Mouse (Mus musculus) ovary, postnatal 36 days (tissue): ENCODE results near the gene Csf2rb2.

ENCODE experiments used
- DNase-seq: peaks from one replicate; pipeline ENCODE4 v3.0.0; 2022; ENCODE audit warnings: low spot score, mixed read lengths

Csf2rb2 gene

DNA sequence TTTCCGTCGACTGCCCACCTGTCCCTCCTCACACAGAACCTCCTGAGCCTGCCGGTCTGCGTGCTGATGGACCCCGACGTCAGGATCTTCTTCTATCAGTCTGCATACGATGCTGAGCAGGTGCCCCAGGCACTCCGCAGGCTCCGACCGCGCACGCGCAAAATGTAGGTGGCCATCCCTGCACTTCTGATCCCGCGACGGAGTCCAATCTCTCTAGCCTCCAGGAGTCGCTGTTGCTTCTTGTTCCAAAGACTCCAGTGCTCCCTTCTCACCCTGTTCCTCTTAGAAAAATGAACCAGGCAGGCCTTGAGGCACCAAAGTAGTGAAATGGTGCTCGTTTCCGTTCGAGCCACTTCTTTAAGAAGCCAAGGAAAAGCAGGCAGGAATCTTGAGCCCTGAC, 50.8 kb downstream of the Csf2rb2 start:
- DNase-seq = peak; percentile 41

GRCm38 (mm10) chr15:78248410-78248809, 57.1 kb downstream of the Csf2rb2 start:
- no peak for DNase-seq

- no peak for DNase-seq
Observed at GRCm38 (mm10) chr15:78247659-78248058, 57.9 kb downstream of the Csf2rb2 start.

GRCm38 (mm10) chr15:78246143-78247116, 59.1 kb downstream of the Csf2rb2 start:
- DNase-seq = no peak

- DNase-seq = no peak
Observed at GRCm38 (mm10) chr15:78244695-78245492, 60.6 kb downstream of the Csf2rb2 start, which contains the start of gene Ncf4. Ncf4 (plus strand) TSS chr15:78244801.

DNA sequence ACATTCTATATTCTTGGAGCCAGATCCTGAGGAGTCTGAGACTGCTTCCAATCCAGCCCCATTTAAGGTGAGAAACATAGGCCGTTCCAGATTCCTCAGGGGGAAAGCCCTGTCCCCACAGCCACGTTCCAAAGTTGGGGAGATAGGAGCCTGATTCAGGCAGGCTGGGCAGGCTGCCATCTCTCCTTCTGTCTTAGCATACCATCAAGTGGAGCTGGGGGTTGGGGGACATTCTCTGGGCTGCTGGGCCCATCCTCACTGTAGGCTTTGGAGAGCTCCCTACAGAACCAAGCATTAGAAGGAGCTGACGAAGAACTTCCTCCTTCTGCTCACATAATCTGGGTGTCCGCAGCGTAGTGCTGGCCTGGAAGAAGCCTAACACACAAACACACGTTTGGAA, 61.7 kb downstream of the Csf2rb2 start:
- no peak for DNase-seq

DNA sequence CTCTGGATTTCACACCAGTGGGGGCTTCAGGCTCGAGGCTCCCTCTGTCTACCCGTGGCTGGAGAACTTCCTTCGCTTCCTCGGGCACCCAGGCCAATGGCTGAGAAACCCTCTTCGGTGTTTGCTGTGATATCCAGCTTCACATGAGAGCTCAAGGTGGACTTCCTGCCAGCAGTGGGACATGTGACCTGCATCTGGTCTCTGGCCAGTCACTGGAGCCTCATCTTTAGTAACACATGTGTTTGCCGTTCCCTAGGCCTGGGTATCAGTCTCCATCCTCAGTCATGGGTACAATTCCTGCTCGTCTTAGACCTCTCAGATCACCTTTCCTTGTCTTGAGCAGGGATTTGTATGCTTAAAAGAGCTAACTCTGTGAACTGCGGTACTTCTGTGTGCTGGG, 62.5 kb downstream of the Csf2rb2 start:
- DNase-seq = no peak

DNA sequence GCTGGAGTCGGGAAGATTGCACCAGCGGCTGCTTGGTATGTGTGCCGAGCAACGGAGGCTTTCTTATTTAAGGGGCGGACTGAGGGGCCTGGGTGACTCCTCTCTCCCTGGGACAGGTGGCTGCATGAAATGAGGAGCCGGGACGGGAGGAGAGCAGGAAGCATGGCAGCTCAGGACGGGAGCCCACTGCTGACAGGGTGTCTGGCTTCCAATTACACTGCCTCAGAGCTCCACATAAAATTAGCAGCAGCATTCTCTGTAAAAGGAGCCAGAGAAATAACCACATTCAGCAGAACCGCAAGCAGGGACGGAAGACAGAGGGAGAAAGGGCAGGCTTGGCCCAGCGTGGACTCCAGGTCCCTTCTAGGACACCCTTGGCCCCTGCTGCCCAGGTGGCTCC, 64.2 kb downstream of the Csf2rb2 start:
- DNase-seq = no peak

DNA sequence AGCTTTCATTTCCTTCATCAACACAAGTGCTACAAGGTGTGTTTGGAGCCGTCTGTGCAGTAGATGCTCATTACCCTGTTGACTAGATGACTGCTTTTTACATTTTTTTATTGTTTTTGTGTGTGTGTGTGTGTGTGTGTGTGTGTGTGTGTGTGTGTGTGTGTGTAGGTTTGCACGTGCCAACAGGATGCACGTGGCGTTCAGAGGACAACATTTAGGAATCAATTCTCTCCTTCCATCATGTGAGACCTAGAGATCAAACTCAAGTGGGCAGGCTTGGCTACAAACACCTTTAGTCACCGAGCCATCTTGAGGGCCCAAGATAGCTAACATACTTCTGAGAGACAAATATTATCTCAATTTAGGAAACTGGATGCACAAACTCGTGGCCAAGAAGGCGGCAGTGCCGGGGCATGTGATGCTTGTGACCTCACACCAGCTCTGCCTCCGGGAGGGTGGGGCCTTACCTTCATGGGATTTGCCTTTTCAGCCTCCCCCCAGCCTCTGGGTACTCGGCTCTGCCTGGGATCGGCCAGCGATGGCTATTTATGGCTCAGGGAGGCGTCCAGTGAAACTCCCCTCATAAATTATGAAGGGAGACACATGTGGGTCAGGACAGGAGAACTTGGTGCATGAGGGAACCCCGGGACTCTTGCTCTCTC, 65.4 kb downstream of the Csf2rb2 start:
- no peak for DNase-seq

- peak; percentile 43 for DNase-seq
Observed at GRCm38 (mm10) chr15:78239453-78239852, 66.1 kb downstream of the Csf2rb2 start.

DNA sequence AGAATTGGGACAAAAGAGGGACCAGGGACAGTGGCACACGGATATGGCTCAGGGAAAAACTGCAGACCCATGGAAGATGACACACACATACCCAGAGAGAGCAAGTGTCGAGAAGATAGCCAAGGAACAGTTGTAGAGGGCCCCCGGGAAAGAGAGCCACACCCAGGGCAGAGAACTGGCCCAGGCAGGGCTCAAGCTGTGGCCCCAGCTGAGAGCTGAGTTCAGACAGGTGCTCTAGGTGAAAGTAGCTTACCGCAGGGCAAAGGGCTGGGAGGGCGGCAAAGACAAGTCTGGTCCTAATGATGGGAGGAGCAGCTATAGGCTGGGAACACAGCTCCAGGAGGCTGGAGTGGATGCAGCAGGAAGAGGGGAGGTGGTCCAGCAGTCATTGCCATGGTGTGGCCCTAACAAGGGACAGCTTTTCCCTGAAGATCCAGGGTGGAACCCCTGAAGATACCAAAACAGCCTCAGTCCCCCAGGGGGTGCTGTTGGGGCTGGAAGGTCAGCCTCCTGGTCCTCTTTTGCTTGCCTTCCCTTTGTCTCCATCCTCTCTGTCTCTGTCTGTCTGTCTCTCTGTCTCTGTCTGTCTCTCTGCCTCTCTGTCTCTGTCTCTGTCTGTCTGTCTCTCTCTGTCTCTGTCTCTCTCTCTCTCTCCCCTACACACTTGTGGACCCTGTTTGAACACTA, 70.6 kb downstream of the Csf2rb2 start:
- no peak for DNase-seq
